8 mouse cellular contexts compared by ENCODE assay signal in genomic region chr11:109670026-109670916, GRCm38 (mm10). TPM values are rescaled to one million over a fixed set of nuclear protein-coding genes. Genes with fewer than 3 reads are reported as not detected.
DNase-seq lines count a peak whose midpoint lies in the region; ATAC-seq and TF ChIP-seq lines count a peak whose summit lies in the region.

No protein-coding gene starts in this region.

- no peaks in the 10 kb centered on the region for H3K27me3 ChIP-seq in limb, embryonic 11.5 days (ENCODE audit: control insufficient read depth, insufficient read depth, low read length)
- H3K27me3 ChIP-seq in limb, embryonic 10.5 days (ENCODE audit: low read depth, poor library complexity, severe bottlenecking), result no peaks in the 10 kb centered on the region
- no peaks in the 10 kb centered on the region for H3K27me3 ChIP-seq in heart, adult 2 months (ENCODE audit: control insufficient read depth, insufficient read depth, low read length)
- H3K27me3 ChIP-seq in kidney, embryonic 16.5 days (ENCODE audit: insufficient read depth, low read length), result no peaks in the 10 kb centered on the region
- no peaks in the 10 kb centered on the region for H3K27me3 ChIP-seq in midbrain, postnatal 0 days (ENCODE audit: insufficient read depth, low read length)

- peaks cover 23% of the 10 kb centered on the region; the same call in 1 of the 2 replicates for H3K36me3 ChIP-seq in limb, embryonic 11.5 days (ENCODE audit: control insufficient read depth, insufficient read depth, low read length)
- H3K36me3 ChIP-seq in limb, embryonic 10.5 days, result peaks cover 62% of the 10 kb centered on the region
- H3K36me3 ChIP-seq in heart, adult 2 months (ENCODE audit: control insufficient read depth, insufficient read depth, low read length), result peaks cover 21% of the 10 kb centered on the region
- peaks cover 34% of the 10 kb centered on the region for H3K36me3 ChIP-seq in kidney, embryonic 16.5 days (ENCODE audit: insufficient read depth, low read length)
- peaks cover 32% of the 10 kb centered on the region for H3K36me3 ChIP-seq in midbrain, postnatal 0 days (ENCODE audit: insufficient read depth, low read length)

- no peak overlapping the region for H3K4me2 ChIP-seq in limb, embryonic 11.5 days (ENCODE audit: low read depth, severe bottlenecking)
- H3K4me2 ChIP-seq in kidney, embryonic 16.5 days (replicated peaks; ENCODE audit: low read depth, low read length), result no peak overlapping the region
- no peak overlapping the region for H3K4me2 ChIP-seq in midbrain, postnatal 0 days (ENCODE audit: low read depth, low read length, poor library complexity, severe bottlenecking)

- TF ChIP-seq EP300 in heart, adult 2 months (IDR thresholded peaks at IDR 0.05; ENCODE audit: insufficient read depth, low read depth, low read length), result peak; percentile 58; the same call in 1 of the 2 replicates

- peak; percentile 40 for DNase-seq in limb, embryonic 11.5 days (ENCODE audit: low spot score)
- no peak for DNase-seq in limb, embryonic 10.5 days (ENCODE audit: low spot score)
- DNase-seq in R1 (ENCODE audit: low read depth, low spot score), result peak; percentile 41
- DNase-seq in heart, adult 2 months, result peak; percentile 34 to 51
- DNase-seq in midbrain, postnatal 0 days (ENCODE audit: low spot score), result peak; percentile 92
- no peak for DNase-seq in urinary bladder, postnatal 25 days (ENCODE audit: low spot score)
- DNase-seq in adrenal gland, adult 2 months, result no peak

- no peak for TF ChIP-seq POLR2A in heart, adult 2 months (IDR thresholded peaks at IDR 0.05; ENCODE audit: insufficient read depth, low read depth, low read length)

- 66% methylated on average over 14 of the region's 14 CpGs for WGBS in limb, embryonic 11.5 days
- 72% methylated on average over 14 of the region's 14 CpGs for WGBS in limb, embryonic 10.5 days
- WGBS in heart, adult 2 months, result 29% methylated on average over 14 of the region's 14 CpGs
- 51% methylated on average over 14 of the region's 14 CpGs for WGBS in kidney, embryonic 16.5 days
- WGBS in midbrain, postnatal 0 days, result 58% methylated on average over 14 of the region's 14 CpGs

- ATAC-seq in limb, embryonic 11.5 days (ENCODE audit: insufficient number of reproducible peaks, low FRiP score, low TSS enrichment, low read depth), result no peak
- peak; percentile 64 for ATAC-seq in kidney, embryonic 16.5 days (ENCODE audit: low FRiP score, low TSS enrichment)
- ATAC-seq in midbrain, postnatal 0 days (ENCODE audit: low FRiP score), result peak; percentile 81

- no peak overlapping the region for H3K4me3 ChIP-seq in limb, embryonic 11.5 days (ENCODE audit: low read depth, low read length)
- H3K4me3 ChIP-seq in limb, embryonic 10.5 days, result no peak overlapping the region
- no peak overlapping the region for H3K4me3 ChIP-seq in heart, adult 2 months
- H3K4me3 ChIP-seq in kidney, embryonic 16.5 days (ENCODE audit: low read length), result no peak overlapping the region
- H3K4me3 ChIP-seq in midbrain, postnatal 0 days (ENCODE audit: low read depth, low read length), result no peak overlapping the region

- intact Hi-C loops in heart, adult 2 months (cut with DNase I), result loop anchor here (1.0 to 10.0 kb wide), 3 partner anchors 51 to 595 kb away; no protein-coding TSS in a partner anchor

- H3K9ac ChIP-seq in limb, embryonic 11.5 days (ENCODE audit: low read length), result no peak overlapping the region
- H3K9ac ChIP-seq in heart, adult 2 months (ENCODE audit: low read depth, low read length), result peak overlapping the region; percentile 11
- no peak overlapping the region for H3K9ac ChIP-seq in kidney, embryonic 16.5 days (replicated peaks; ENCODE audit: low read length)
- no peak overlapping the region for H3K9ac ChIP-seq in midbrain, postnatal 0 days (replicated peaks; ENCODE audit: low read length, poor library complexity, severe bottlenecking)

- no peak overlapping the region for H3K27ac ChIP-seq in limb, embryonic 11.5 days (replicated peaks; ENCODE audit: low read depth, low read length)
- no peak overlapping the region for H3K27ac ChIP-seq in limb, embryonic 10.5 days
- H3K27ac ChIP-seq in heart, adult 2 months, result peak overlapping the region; percentile 73
- H3K27ac ChIP-seq in kidney, embryonic 16.5 days (ENCODE audit: low read length), result peak overlapping the region; percentile 61; the same call in 1 of the 2 replicates
- no peak overlapping the region for H3K27ac ChIP-seq in midbrain, postnatal 0 days (ENCODE audit: low read depth, low read length)

- H3K79me2 ChIP-seq in heart, adult 2 months (replicated peaks; ENCODE audit: control insufficient read depth, insufficient read depth, low read length), result no peaks in the 10 kb centered on the region

- no peaks in the 10 kb centered on the region for H3K9me3 ChIP-seq in limb, embryonic 11.5 days (ENCODE audit: control insufficient read depth, low read length)
- no peaks in the 10 kb centered on the region for H3K9me3 ChIP-seq in limb, embryonic 10.5 days (replicated peaks)
- H3K9me3 ChIP-seq in kidney, embryonic 16.5 days (ENCODE audit: low read length), result no peaks in the 10 kb centered on the region
- H3K9me3 ChIP-seq in midbrain, postnatal 0 days (ENCODE audit: low read length), result no peaks in the 10 kb centered on the region

- TF ChIP-seq CTCF in heart, adult 2 months (IDR thresholded peaks at IDR 0.05), result peak; percentile 77
- peak; percentile 83 for TF ChIP-seq CTCF in midbrain, postnatal 0 days (IDR thresholded peaks at IDR 0.05)

- H3K4me1 ChIP-seq in limb, embryonic 11.5 days (ENCODE audit: control insufficient read depth, insufficient read depth, low read length), result no peaks in the 10 kb centered on the region
- no peaks in the 10 kb centered on the region for H3K4me1 ChIP-seq in limb, embryonic 10.5 days
- H3K4me1 ChIP-seq in heart, adult 2 months (ENCODE audit: control insufficient read depth, insufficient read depth, low read length), result peaks cover 20% of the 10 kb centered on the region
- peaks cover 8% of the 10 kb centered on the region for H3K4me1 ChIP-seq in kidney, embryonic 16.5 days (ENCODE audit: insufficient read depth, low read length)
- H3K4me1 ChIP-seq in midbrain, postnatal 0 days (ENCODE audit: insufficient read depth, low read length), result no peaks in the 10 kb centered on the region

RNA-seq across cellular contexts. Expression of gene Prkar1a, which starts 21.1 kb away (rescaled TPM):
- polyA plus RNA-seq in limb, embryonic 11.5 days (2014; fragmentation: Nextera tagmentation; extraction: Ambion mirVana), result 384 and 394 TPM in 2 replicates
- 290 and 338 TPM in 2 replicates for polyA plus RNA-seq in limb, embryonic 10.5 days (2016; fragmentation: Nextera tagmentation; extraction: Ambion mirVana)
- 100 to 1,000 TPM; 363 to 378 TPM for total RNA-seq in heart, adult 2 months (2021)
- 169 and 248 TPM in 2 replicates for polyA plus RNA-seq in heart, adult 2 months (2012; rRNA removed)
- 375 and 395 TPM in 2 replicates for polyA plus RNA-seq in kidney, embryonic 16.5 days (2015; fragmentation: Nextera tagmentation; extraction: Ambion mirVana)
- total RNA-seq in midbrain, postnatal 0 days (2014; rRNA removed), result 231 and 289 TPM in 2 replicates
- polyA plus RNA-seq in midbrain, postnatal 0 days (2015; fragmentation: Nextera tagmentation; extraction: Ambion mirVana), result 467 and 473 TPM in 2 replicates
- total RNA-seq in adrenal gland, adult 2 months (2021), result 100 to 1,000 TPM; 372 to 393 TPM
- 164 and 197 TPM in 2 replicates for polyA plus RNA-seq in adrenal gland, adult 2 months (2012; rRNA removed)

RNA-seq across cellular contexts. Expression of gene Fam20a, which starts 51.8 kb away (rescaled TPM):
- 0.16 and 0.37 TPM in 2 replicates for polyA plus RNA-seq in limb, embryonic 11.5 days (2014; fragmentation: Nextera tagmentation; extraction: Ambion mirVana)
- polyA plus RNA-seq in limb, embryonic 10.5 days (2016; fragmentation: Nextera tagmentation; extraction: Ambion mirVana), result 0.13 and 0.25 TPM in 2 replicates
- total RNA-seq in heart, adult 2 months (2021), result 1 to 10 TPM; 5.8 to 6.3 TPM
- polyA plus RNA-seq in heart, adult 2 months (2012; rRNA removed), result 6.1 and 7.9 TPM in 2 replicates
- polyA plus RNA-seq in kidney, embryonic 16.5 days (2015; fragmentation: Nextera tagmentation; extraction: Ambion mirVana), result 2.9 TPM in 2 replicates
- total RNA-seq in midbrain, postnatal 0 days (2014; rRNA removed), result 8.9 and 10.4 TPM in 2 replicates
- polyA plus RNA-seq in midbrain, postnatal 0 days (2015; fragmentation: Nextera tagmentation; extraction: Ambion mirVana), result 5.9 and 6.1 TPM in 2 replicates
- 1 to 10 TPM; 3.1 to 4.0 TPM for total RNA-seq in adrenal gland, adult 2 months (2021)
- polyA plus RNA-seq in adrenal gland, adult 2 months (2012; rRNA removed), result 6.3 and 7.0 TPM in 2 replicates

RNA-seq across cellular contexts. Expression of gene Wipi1, which starts 58.5 kb away (rescaled TPM):
- 23.3 and 27.7 TPM in 2 replicates for polyA plus RNA-seq in limb, embryonic 11.5 days (2014; fragmentation: Nextera tagmentation; extraction: Ambion mirVana)
- 33.3 and 42.3 TPM in 2 replicates for polyA plus RNA-seq in limb, embryonic 10.5 days (2016; fragmentation: Nextera tagmentation; extraction: Ambion mirVana)
- 100 to 1,000 TPM in 1 of 2 experiments, 10 to 100 TPM in 1; 92.3 to 110 TPM for total RNA-seq in heart, adult 2 months (2021)
- polyA plus RNA-seq in heart, adult 2 months (2012; rRNA removed), result 74.6 and 85.7 TPM in 2 replicates
- 35.8 and 36.4 TPM in 2 replicates for polyA plus RNA-seq in kidney, embryonic 16.5 days (2015; fragmentation: Nextera tagmentation; extraction: Ambion mirVana)
- 12.7 and 14.9 TPM in 2 replicates for total RNA-seq in midbrain, postnatal 0 days (2014; rRNA removed)
- 17.1 and 18.3 TPM in 2 replicates for polyA plus RNA-seq in midbrain, postnatal 0 days (2015; fragmentation: Nextera tagmentation; extraction: Ambion mirVana)
- total RNA-seq in adrenal gland, adult 2 months (2021), result 10 to 100 TPM; 35.4 to 38.6 TPM
- polyA plus RNA-seq in adrenal gland, adult 2 months (2012; rRNA removed), result 14.8 and 22.1 TPM in 2 replicates

Comparison
In these comparisons a context has a peak if more than half of its experiments do, and no peak if none do; other contexts are left out.
1. DNase-seq: peak in limb, embryonic 11.5 days (single experiment), R1 (single experiment), heart, adult 2 months (2 of 2) and midbrain, postnatal 0 days (single experiment); none in limb, embryonic 10.5 days (single experiment), urinary bladder, postnatal 25 days (single experiment) and adrenal gland, adult 2 months (single experiment).
2. H3K27ac ChIP-seq: peak in heart, adult 2 months (single experiment) and kidney, embryonic 16.5 days (single experiment); none in limb, embryonic 11.5 days (single experiment), limb, embryonic 10.5 days (single experiment) and midbrain, postnatal 0 days (single experiment).